Mouse (Mus musculus): ENCODE measurements around the gene Lancl1.

DNA sequence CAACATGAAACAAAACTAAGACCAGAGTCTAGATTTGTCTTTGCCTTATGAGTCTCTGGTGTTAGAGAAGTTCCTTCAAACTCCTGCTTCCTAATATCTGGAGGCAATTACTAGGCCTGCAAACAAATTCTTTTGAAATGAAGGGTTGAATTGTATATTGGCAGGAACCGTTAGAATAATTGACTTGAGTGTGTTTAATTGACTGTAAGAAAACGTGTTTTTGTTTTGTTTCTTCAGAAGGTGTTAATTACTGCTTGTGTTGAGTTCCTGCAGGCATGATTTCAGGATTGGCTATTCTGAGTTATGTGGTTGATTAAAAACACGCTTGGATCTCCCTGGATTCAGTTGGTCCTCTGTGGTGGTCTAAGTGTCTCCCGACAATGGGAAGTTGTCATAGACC lies 14.0 kb upstream of the Lancl1 start:
- no peak for TF ChIP-seq POLR2A (IDR thresholded peaks at IDR 0.05; ENCODE audit: borderline replicate concordance, control insufficient read depth, low read depth, low read length)
- no peak for TF ChIP-seq CTCF (IDR thresholded peaks at IDR 0.05; ENCODE audit: control insufficient read depth, insufficient read depth, low read length)

Data from bone marrow, adult 2 months (tissue).